In genomic region chr16:49766326-49766725, GRCm38 (mm10) we compare ENCODE assay signal across 8 mouse cellular contexts. TPM values are rescaled to one million over a fixed set of nuclear protein-coding genes. Genes with fewer than 3 reads are reported as not detected.
DNase-seq lines count a peak whose midpoint lies in the region; ATAC-seq and TF ChIP-seq lines count a peak whose summit lies in the region.
"Had no signal": no experiment of that assay in that cellular context is flagged by ENCODE, and none has a peak within 500 bp of the region (broad histone marks: within the 10 kb centered on the region; RNA-seq: fewer than 3 reads in every experiment).

No protein-coding gene starts in this region.

- peak; percentile 74 for TF ChIP-seq EP300 in liver, postnatal 0 days (IDR thresholded peaks at IDR 0.05; ENCODE audit: low read depth)

- intact Hi-C loops in left cerebral cortex, postnatal 36 days (cut with DNase I): no loop called here

- no peaks in the 10 kb centered on the region for H3K4me1 ChIP-seq in midbrain, embryonic 14.5 days (ENCODE audit: control insufficient read depth, insufficient read depth, low read length)
- 0 out of 2 replicates have a peak, but pooled peaks cover 2% of the 10 kb centered on the region for H3K4me1 ChIP-seq in midbrain, embryonic 13.5 days (replicated peaks)
- H3K4me1 ChIP-seq in liver, postnatal 0 days (ENCODE audit: insufficient read depth): peaks cover 32% of the 10 kb centered on the region

- no peak overlapping the region for H3K4me2 ChIP-seq in midbrain, embryonic 14.5 days (ENCODE audit: low read length)
- no peak overlapping the region for H3K4me2 ChIP-seq in midbrain, embryonic 13.5 days (replicated peaks)
- no peak overlapping the region for H3K4me2 ChIP-seq in liver, postnatal 0 days (ENCODE audit: low read depth, low read length)

- H3K9ac ChIP-seq in midbrain, embryonic 14.5 days (replicated peaks; ENCODE audit: low read length): no peak overlapping the region
- no peak overlapping the region for H3K9ac ChIP-seq in midbrain, embryonic 13.5 days (replicated peaks)
- H3K9ac ChIP-seq in liver, postnatal 0 days (replicated peaks): no peak overlapping the region

- peak; percentile 91 for TF ChIP-seq CTCF in liver, postnatal 0 days (IDR thresholded peaks at IDR 0.05; ENCODE audit: low read depth)

- H3K27me3 ChIP-seq in midbrain, embryonic 14.5 days (ENCODE audit: control insufficient read depth, insufficient read depth, low read length): no peaks in the 10 kb centered on the region
- no peaks in the 10 kb centered on the region for H3K27me3 ChIP-seq in midbrain, embryonic 13.5 days
- no peaks in the 10 kb centered on the region for H3K27me3 ChIP-seq in liver, postnatal 0 days (ENCODE audit: insufficient read depth, low read length)

- ATAC-seq in midbrain, embryonic 14.5 days (ENCODE audit: low FRiP score, low TSS enrichment): no peak
- no peak for ATAC-seq in midbrain, embryonic 13.5 days
- peak; percentile 76 for ATAC-seq in liver, postnatal 0 days

- H3K4me3 ChIP-seq in midbrain, embryonic 14.5 days (replicated peaks; ENCODE audit: low read depth, low read length): no peak overlapping the region
- H3K4me3 ChIP-seq in midbrain, embryonic 13.5 days (replicated peaks): no peak overlapping the region
- no peak overlapping the region for H3K4me3 ChIP-seq in liver, postnatal 0 days (ENCODE audit: low read depth, low read length)
- H3K4me3 ChIP-seq: erythroblast, embryonic 14.5 days had no signal

- 70% methylated on average over 3 of the region's 3 CpGs for WGBS in midbrain, embryonic 14.5 days
- 77% methylated on average over 3 of the region's 3 CpGs for WGBS in midbrain, embryonic 13.5 days
- WGBS in liver, postnatal 0 days (ENCODE audit: insufficient replicate concordance): 23% methylated on average over 3 of the region's 3 CpGs

- H3K27ac ChIP-seq in midbrain, embryonic 14.5 days (replicated peaks; ENCODE audit: low read depth, low read length): no peak overlapping the region
- no peak overlapping the region for H3K27ac ChIP-seq in midbrain, embryonic 13.5 days
- peak overlapping the region; percentile 31; the same call in 1 of the 2 replicates for H3K27ac ChIP-seq in liver, postnatal 0 days (ENCODE audit: low read depth)

- peak; percentile 54 for DNase-seq in midbrain, embryonic 14.5 days
- peak; percentile 49 for DNase-seq in adrenal gland, postnatal 14 days
- DNase-seq in forelimb bud, embryonic 11.5 days (ENCODE audit: low read depth, low spot score): peak; percentile 16
- peak; percentile 47 for DNase-seq in liver, postnatal 0 days
- peak; percentile 85 for DNase-seq in thymus, postnatal 0 days (ENCODE audit: low spot score)
- DNase-seq in left cerebral cortex, postnatal 36 days (ENCODE audit: low spot score in 2 of 2): no peak

- 0 out of 2 replicates have a peak, but pooled peaks cover 5% of the 10 kb centered on the region for H3K36me3 ChIP-seq in midbrain, embryonic 14.5 days (ENCODE audit: control insufficient read depth, insufficient read depth, low read length)
- peaks cover 3% of the 10 kb centered on the region; the same call in 1 of the 2 replicates for H3K36me3 ChIP-seq in midbrain, embryonic 13.5 days
- H3K36me3 ChIP-seq in liver, postnatal 0 days (replicated peaks; ENCODE audit: insufficient read depth, low read length): no peaks in the 10 kb centered on the region; the same call in 1 of the 2 replicates

- H3K9me3 ChIP-seq in midbrain, embryonic 14.5 days (ENCODE audit: control insufficient read depth, low read length): no peaks in the 10 kb centered on the region
- no peaks in the 10 kb centered on the region for H3K9me3 ChIP-seq in midbrain, embryonic 13.5 days
- no peaks in the 10 kb centered on the region for H3K9me3 ChIP-seq in liver, postnatal 0 days (ENCODE audit: low read length)

RNA-seq across cellular contexts. Expression of gene Cd47, which starts 34.0 kb away (rescaled TPM):
- polyA plus RNA-seq in midbrain, embryonic 14.5 days (2014; fragmentation: Nextera tagmentation; extraction: Ambion mirVana): 133 and 137 TPM in 2 replicates
- 94.8 and 121 TPM in 2 replicates for polyA plus RNA-seq in midbrain, embryonic 13.5 days (2015; fragmentation: Nextera tagmentation; extraction: Ambion mirVana)
- total RNA-seq in adrenal gland, postnatal 14 days (2021): 126 and 128 TPM in 2 replicates
- polyA plus RNA-seq in liver, postnatal 0 days (2015; fragmentation: Nextera tagmentation; extraction: Ambion mirVana): 285 and 286 TPM in 2 replicates
- polyA plus RNA-seq in thymus, postnatal 0 days (2015; fragmentation: Nextera tagmentation; extraction: Ambion mirVana): 354 and 407 TPM in 2 replicates
- total RNA-seq in left cerebral cortex, postnatal 36 days (2021): 100 to 1,000 TPM; 234 to 245 TPM

Comparison
In these comparisons a context has a peak if more than half of its experiments do, and no peak if none do; other contexts are left out.
1. DNase-seq: peak in midbrain, embryonic 14.5 days (single experiment), adrenal gland, postnatal 14 days (single experiment), forelimb bud, embryonic 11.5 days (single experiment), liver, postnatal 0 days (single experiment) and thymus, postnatal 0 days (single experiment); none in left cerebral cortex, postnatal 36 days (0 of 2).